Mouse (Mus musculus) heart, adult 2 months (tissue): ENCODE results near the gene Tnik. TPM values are rescaled to one million over a fixed set of nuclear protein-coding genes. Genes with fewer than 3 reads are reported as not detected.

Experiments used
- DNase-seq, 2 experiments: peaks; one replicate each; pipeline ENCODE4 v3.0.0; 2021
- H3K27ac ChIP-seq: fragments of 200-600 bp; 2 replicates; pipeline ENCODE4 v1.8.1; 2022
- H3K27me3 ChIP-seq: fragments of 200-500 bp; 2 replicates; pipeline ENCODE4 v1.6.1; 2012; ENCODE audit warnings: mild to moderate bottlenecking, low read length, inconsistent platforms, mixed read lengths; ENCODE audit not compliant: control insufficient read depth, insufficient read depth
- H3K36me3 ChIP-seq: fragments of 200-500 bp; 2 replicates; pipeline ENCODE4 v1.6.1; 2012; ENCODE audit warnings: low read length, inconsistent platforms; ENCODE audit not compliant: control insufficient read depth, insufficient read depth
- H3K4me1 ChIP-seq: fragments of 200-500 bp; 2 replicates; pipeline ENCODE4 v1.6.1; 2011; ENCODE audit warnings: low read length; ENCODE audit not compliant: control insufficient read depth, insufficient read depth
- H3K4me3 ChIP-seq: fragments of 200-600 bp; 2 replicates; pipeline ENCODE4 v1.8.1; 2022
- H3K79me2 ChIP-seq: fragments of 200-500 bp; replicated peaks from 2 replicates; pipeline ENCODE4 v1.6.1; 2012; ENCODE audit warnings: mild to moderate bottlenecking, inconsistent platforms, low read length, moderate library complexity, mixed read lengths; ENCODE audit not compliant: control insufficient read depth, insufficient read depth
- H3K9ac ChIP-seq: fragments of 200-500 bp; 2 replicates; pipeline ENCODE4 v1.6.1; 2012; ENCODE audit warnings: low read depth, mild to moderate bottlenecking, control low read depth, inconsistent platforms, low read length, mixed read lengths
- CTCF ChIP-seq: fragments of 200-600 bp; IDR thresholded peaks from 2 replicates; pipeline ENCODE4 v1.8.1; 2022; ENCODE audit warnings: antibody characterized with exemption, mild to moderate bottlenecking, moderate library complexity
- EP300 ChIP-seq: fragments of 200-500 bp; IDR thresholded peaks from 2 replicates; pipeline ENCODE4 v1.6.1; 2011; ENCODE audit warnings: low read depth, low read length, control low read depth; ENCODE audit not compliant: insufficient read depth
- POLR2A ChIP-seq: fragments of 200-500 bp; IDR thresholded peaks from 2 replicates; pipeline ENCODE4 v1.6.1; 2011; ENCODE audit warnings: mild to moderate bottlenecking, low read depth, low read length, control low read depth; ENCODE audit not compliant: insufficient read depth
- WGBS: fragments of 180-500 bp; shearing (Covaris S2); methylation state at CpG from one replicate; pipeline ENCODE4 v1.1.7; 2018; 5-methylcytosine and 5-hydroxymethylcytosine counted together
- intact Hi-C: fragments of 180-260 bp; cut with DNase I; formaldehyde crosslinking; loops from one replicate; pipeline ENCODE4 v1.15.1; 2025
- polyA plus RNA-seq: library from polyadenylated mRNA; depleted of rRNA; stranded (reverse); fragments of >200 nt; gene quantifications from 2 replicates; pipeline ENCODE4 v1.2.3, GENCODE M21; 2012
- total RNA-seq, 2 experiments: library from RNA; stranded (reverse); gene quantifications; 2 replicates each; pipeline ENCODE4 v1.2.3; 2021

The Tnik gene
- total and polyA plus RNA-seq, 3 experiments = 6.6 to 29.8 (median 26.8) TPM

GRCm38 (mm10) chr3:28467871-28468285, 204.9 kb downstream of the Tnik start:
- H3K9ac ChIP-seq = no peak overlapping the region

GRCm38 (mm10) chr3:28473439-28473838, 210.4 kb downstream of the Tnik start:
- intact Hi-C loops = no loop called here
- no peak overlapping the region for H3K9ac ChIP-seq
- no peak for DNase-seq
- H3K4me1 ChIP-seq = no peaks in the 10 kb centered on the region
- 59% methylated on average over 1 of the region's 1 CpGs for WGBS
- no peaks in the 10 kb centered on the region for H3K36me3 ChIP-seq
- no peak overlapping the region for H3K4me3 ChIP-seq
- no peak for TF ChIP-seq POLR2A
- no peak for TF ChIP-seq CTCF
- TF ChIP-seq EP300 = no peak
- H3K79me2 ChIP-seq = no peaks in the 10 kb centered on the region
- no peak overlapping the region for H3K27ac ChIP-seq
- no peaks in the 10 kb centered on the region for H3K27me3 ChIP-seq

More at GRCm38 (mm10) chr3:28467871-28468285, 204.9 kb downstream of the Tnik start:
- Histone ChIP-seq H3K79me2 (no peaks in the 10 kb centered on the region), H3K4me3 (no peak overlapping the region), H3K27ac (no peak overlapping the region), H3K36me3 (peaks cover 3% of the 10 kb centered on the region; the same call in 1 of the 2 replicates), H3K27me3 (no peaks in the 10 kb centered on the region), H3K4me1 (no peaks in the 10 kb centered on the region)
- intact Hi-C loops = no loop called here
- WGBS = 31% methylated on average over 4 of the region's 4 CpGs
- peak in 1 of 2 experiments; percentile 13 for DNase-seq
- TF ChIP-seq POLR2A (no peak), EP300 (no peak), CTCF (no peak)

GRCm38 (mm10) chr3:28477373-28477772, 214.4 kb downstream of the Tnik start:
- H3K4me1 ChIP-seq = no peaks in the 10 kb centered on the region
- WGBS = 91% methylated on average over 2 of the region's 2 CpGs
- intact Hi-C loops = no loop called here
- no peak for DNase-seq
- no peaks in the 10 kb centered on the region for H3K79me2 ChIP-seq
- no peak overlapping the region for H3K27ac ChIP-seq
- no peaks in the 10 kb centered on the region for H3K36me3 ChIP-seq
- TF ChIP-seq CTCF (no peak), POLR2A (no peak), EP300 (no peak)
- no peaks in the 10 kb centered on the region for H3K27me3 ChIP-seq
- H3K9ac ChIP-seq = no peak overlapping the region
- no peak overlapping the region for H3K4me3 ChIP-seq

- H3K4me3 ChIP-seq = no peak overlapping the region
- peak in 1 of 2 experiments; percentile 37 for DNase-seq
- intact Hi-C loops = no loop called here
- H3K9ac ChIP-seq = no peak overlapping the region
- no peaks in the 10 kb centered on the region for H3K36me3 ChIP-seq
- TF ChIP-seq POLR2A = 0 out of 2 replicates have a peak, but pooled peaks have one; percentile 36
- no peak for TF ChIP-seq CTCF
- peak overlapping the region; percentile 78 for H3K27ac ChIP-seq
- H3K27me3 ChIP-seq = no peaks in the 10 kb centered on the region
- peaks cover 2% of the 10 kb centered on the region for H3K4me1 ChIP-seq
- 36% methylated on average over 7 of the region's 7 CpGs for WGBS
- H3K79me2 ChIP-seq = no peaks in the 10 kb centered on the region
These were observed 222.7 kb downstream of the Tnik start for GRCm38 (mm10) chr3:28485716-28486115.

- WGBS = 85% methylated on average over 9 of the region's 9 CpGs
- intact Hi-C loops = no loop called here
These were observed 224.4 kb downstream of the Tnik start for GRCm38 (mm10) chr3:28487418-28487817.

GRCm38 (mm10) chr3:28491085-28492041, 228.3 kb downstream of the Tnik start:
- WGBS = 44% methylated on average over 11 of the region's 11 CpGs
- Histone ChIP-seq H3K36me3 (no peaks in the 10 kb centered on the region), H3K27me3 (no peaks in the 10 kb centered on the region), H3K4me3 (no peak overlapping the region), H3K9ac (no peak overlapping the region), H3K79me2 (no peaks in the 10 kb centered on the region), H3K4me1 (no peaks in the 10 kb centered on the region), H3K27ac (no peak overlapping the region)
- intact Hi-C loops = no loop called here
- DNase-seq = no peak
- TF ChIP-seq CTCF (no peak), EP300 (no peak), POLR2A (no peak)

More at GRCm38 (mm10) chr3:28487418-28487817, 224.4 kb downstream of the Tnik start:
- Histone ChIP-seq H3K79me2 (no peaks in the 10 kb centered on the region), H3K9ac (no peak overlapping the region), H3K4me3 (no peak overlapping the region), H3K4me1 (peaks cover 2% of the 10 kb centered on the region), H3K27ac (no peak overlapping the region), H3K36me3 (no peaks in the 10 kb centered on the region), H3K27me3 (no peaks in the 10 kb centered on the region)
- TF ChIP-seq POLR2A (no peak), EP300 (no peak), CTCF (no peak)
- no peak for DNase-seq
